Mouse (Mus musculus) hindbrain, embryonic 15.5 days (tissue): ENCODE results near the gene Ccdc130. TPM values are rescaled to one million over a fixed set of nuclear protein-coding genes. Genes with fewer than 3 reads are reported as not detected.
"Not testable (repeated sequence)": the region's sequence is repeated elsewhere in the genome, so short reads cannot be mapped to it uniquely, and the experiment has no call there.

Source experiments
- ATAC-seq: fragments of 200-750 bp; cut with Nextera tagmentation; 2 replicates; pipeline ENCODE4 v1.8.0; 2017; ENCODE audit warnings: low read depth, moderate number of reproducible peaks, moderate TSS enrichment; ENCODE audit not compliant: low FRiP score
- H3K27ac ChIP-seq: fragments of 300-500 bp; sonication (generic); replicated peaks from 2 replicates; pipeline ENCODE4 v1.5.1; 2015; ENCODE audit warnings: mild to moderate bottlenecking, inconsistent platforms
- H3K27me3 ChIP-seq: fragments of 300-500 bp; sonication (generic); 2 replicates; pipeline ENCODE4 v1.6.1; 2015; ENCODE audit warnings: control low read depth, inconsistent platforms
- H3K36me3 ChIP-seq: fragments of 300-500 bp; sonication (generic); 2 replicates; pipeline ENCODE4 v1.6.1; 2015; ENCODE audit warnings: control low read depth, inconsistent platforms
- H3K4me1 ChIP-seq: fragments of 300-500 bp; sonication (generic); replicated peaks from 2 replicates; pipeline ENCODE4 v1.6.1; 2015; ENCODE audit warnings: control low read depth, inconsistent platforms
- H3K4me2 ChIP-seq: fragments of 300-500 bp; sonication (generic); 2 replicates; pipeline ENCODE4 v1.6.1; 2015; ENCODE audit warnings: moderate library complexity, mild to moderate bottlenecking, inconsistent platforms
- H3K4me3 ChIP-seq: fragments of 300-500 bp; sonication (generic); 2 replicates; pipeline ENCODE4 v1.5.1; 2015; ENCODE audit warnings: mild to moderate bottlenecking, inconsistent platforms
- H3K9ac ChIP-seq: fragments of 300-500 bp; sonication (generic); 2 replicates; pipeline ENCODE4 v1.6.1; 2015; ENCODE audit warnings: inconsistent platforms
- H3K9me3 ChIP-seq: fragments of 300-500 bp; sonication (generic); 2 replicates; pipeline ENCODE4 v1.6.1; 2016; ENCODE audit warnings: control low read depth, inconsistent platforms
- WGBS: fragments of 180-500 bp; shearing (Covaris S2); methylation state at CpG from one replicate; pipeline ENCODE4 v1.1.7; 2015; 5-methylcytosine and 5-hydroxymethylcytosine counted together
- polyA plus RNA-seq: library from polyadenylated mRNA; unstranded; fragments of >200 nt; fragmentation: Nextera tagmentation; extraction: Ambion mirVana; gene quantifications from 2 replicates; pipeline ENCODE4 v1.2.1, GENCODE M21; 2015

The Ccdc130 gene
- 23.4 and 24.6 TPM in 2 replicates for polyA plus RNA-seq

DNA sequence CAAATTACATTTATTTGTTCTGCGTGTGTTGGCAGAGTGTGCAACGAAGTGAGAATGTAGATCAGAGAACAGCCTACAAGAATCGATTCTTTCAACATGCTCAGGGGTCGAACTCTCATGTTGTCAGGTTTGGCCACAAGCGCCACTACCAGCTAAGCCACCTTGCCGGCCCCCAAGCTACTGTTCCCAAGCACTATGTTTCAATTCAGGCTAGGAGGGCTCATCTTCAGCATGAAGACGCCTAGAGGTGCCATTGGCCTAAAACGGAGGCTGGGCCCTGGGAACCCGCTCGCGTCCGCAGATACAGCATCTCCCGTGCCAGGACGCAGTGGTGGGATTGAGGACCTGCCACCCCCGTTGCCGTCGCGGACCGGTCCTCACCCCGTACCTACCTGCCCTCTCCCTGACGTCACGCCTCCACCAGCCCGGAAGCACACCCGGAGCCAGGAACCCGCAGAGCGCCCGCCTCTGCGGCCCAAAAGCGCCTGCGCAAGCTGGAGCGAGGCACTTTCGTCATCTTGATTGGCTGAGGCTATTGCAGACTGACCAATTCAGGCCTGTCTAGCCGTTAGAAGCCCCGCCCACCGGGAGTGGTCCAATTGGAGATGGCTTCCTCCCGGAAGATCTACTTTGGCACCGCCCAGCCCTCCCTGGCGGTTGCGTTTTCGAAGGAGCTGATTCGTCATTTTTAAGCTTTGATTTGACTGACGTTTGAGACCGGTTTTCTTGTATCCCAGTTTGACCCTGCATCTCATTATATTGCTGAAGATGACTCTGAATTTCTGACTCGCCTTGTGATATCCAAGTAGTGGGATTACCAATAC, at the start of gene Ccdc130:
Ccdc130 (minus strand) TSS at position 431 of the 824 bp plus-strand sequence.
- peaks cover 7% of the 10 kb centered on the region for H3K4me1 ChIP-seq
- H3K9me3 ChIP-seq = no peaks in the 10 kb centered on the region
- no peaks in the 10 kb centered on the region for H3K27me3 ChIP-seq
- H3K27ac ChIP-seq = peak within 1 kb of the TSS; percentile 86
- peak; percentile 100 for ATAC-seq
- H3K4me3 ChIP-seq = peak within 1 kb of the TSS; percentile 81
- H3K4me2 ChIP-seq = peak within 1 kb of the TSS; percentile 79
- under 1% methylated on average over 44 of the region's 44 CpGs for WGBS
- H3K9ac ChIP-seq = peak within 1 kb of the TSS; percentile 92
- peaks cover 10% of the 10 kb centered on the region for H3K36me3 ChIP-seq

DNA sequence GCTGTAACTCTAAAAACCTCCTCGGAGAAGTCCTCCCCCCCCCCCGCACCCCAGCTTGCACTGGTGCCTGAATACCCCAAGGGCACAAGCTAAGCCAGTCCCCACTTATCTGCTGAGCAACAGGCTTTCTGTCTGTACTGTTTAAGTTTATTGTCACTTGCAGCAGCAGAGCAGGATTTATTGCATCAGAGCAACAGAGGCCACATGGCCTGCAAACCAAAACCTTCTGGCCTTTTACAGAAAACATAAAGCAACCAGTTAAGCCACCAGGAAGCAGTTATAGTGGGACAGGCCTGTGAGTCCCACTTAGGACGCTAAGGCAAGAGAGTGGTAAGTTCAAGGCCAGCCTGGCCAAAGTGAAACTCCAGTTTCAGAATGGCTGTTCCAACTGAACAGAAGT, 38.2 kb upstream of the Ccdc130 start:
- H3K4me1 ChIP-seq = no peaks in the 10 kb centered on the region
- 63% methylated on average over 3 of the region's 3 CpGs for WGBS
- H3K36me3 ChIP-seq = no peaks in the 10 kb centered on the region
- H3K27me3 ChIP-seq = no peaks in the 10 kb centered on the region
- no peak overlapping the region for H3K4me2 ChIP-seq
- H3K4me3 ChIP-seq = no peak overlapping the region
- ATAC-seq = no peak
- H3K9me3 ChIP-seq = no peaks in the 10 kb centered on the region
- no peak overlapping the region for H3K27ac ChIP-seq
- H3K9ac ChIP-seq = no peak overlapping the region

DNA sequence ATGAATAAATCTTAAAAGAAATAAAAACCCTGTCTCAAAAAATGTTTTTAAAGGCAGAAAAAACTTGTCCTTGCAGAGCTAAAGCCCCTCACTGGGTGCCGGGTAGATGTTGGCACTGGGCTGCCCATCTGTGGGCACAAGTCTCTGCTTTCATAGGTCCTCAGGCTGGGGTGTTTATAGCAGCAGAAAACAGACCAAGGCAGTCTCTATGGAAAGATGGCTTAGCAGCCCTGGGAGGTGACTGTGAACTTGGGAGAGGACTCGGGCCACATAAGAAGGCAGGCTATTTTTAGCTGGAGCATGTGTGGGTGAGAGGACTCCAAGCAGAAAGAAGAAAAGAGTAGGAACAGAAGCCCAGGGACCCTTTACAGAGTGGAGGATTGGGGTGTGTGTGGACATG, 33.8 kb upstream of the Ccdc130 start:
- H3K27ac ChIP-seq = no peak overlapping the region

DNA sequence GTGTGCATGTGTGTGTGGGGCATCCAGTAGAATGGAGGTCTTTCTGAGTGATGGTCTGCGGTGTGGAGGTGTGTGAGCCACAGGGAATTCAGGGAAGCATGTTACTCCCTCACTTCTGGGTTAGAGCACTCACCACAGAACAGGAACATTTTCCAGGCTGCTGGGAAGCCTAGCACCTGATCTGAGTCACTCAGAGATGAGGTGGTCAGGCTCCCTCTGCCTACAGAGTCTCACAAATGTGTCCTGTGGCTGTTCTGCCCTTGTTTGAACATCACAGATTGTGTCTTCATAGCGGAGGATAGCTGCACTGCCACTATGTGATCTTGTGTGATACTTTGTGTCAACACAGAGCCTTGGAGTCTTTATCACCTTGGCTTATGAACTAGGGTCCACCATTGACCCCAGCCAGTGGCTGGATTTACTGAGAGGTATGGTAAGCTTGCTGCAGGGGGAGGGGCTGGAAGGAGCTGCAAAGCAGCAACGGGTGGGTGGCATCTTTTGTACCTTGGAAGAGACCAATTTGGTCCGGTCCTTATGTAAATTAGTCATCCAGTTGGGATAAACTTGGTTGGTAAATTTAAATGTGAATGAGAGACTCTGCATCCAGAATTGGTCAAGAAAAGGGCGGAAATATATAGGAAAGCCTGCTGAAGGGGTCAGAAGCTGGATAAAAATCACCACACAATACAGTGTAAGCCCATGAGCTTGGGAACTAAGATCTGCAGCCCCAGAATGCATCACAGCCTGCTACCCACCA, 27.0 kb upstream of the Ccdc130 start:
- Histone ChIP-seq H3K4me1 (no peaks in the 10 kb centered on the region), H3K4me2 (no peak overlapping the region), H3K27ac (no peak overlapping the region), H3K9ac (no peak overlapping the region), H3K27me3 (no peaks in the 10 kb centered on the region), H3K4me3 (no peak overlapping the region), H3K36me3 (no peaks in the 10 kb centered on the region), H3K9me3 (no peaks in the 10 kb centered on the region)
- no peak for ATAC-seq
- WGBS = 63% methylated on average over 5 of the region's 5 CpGs

More for the DNA sequence above, 33.8 kb upstream of the Ccdc130 start:
- no peaks in the 10 kb centered on the region for H3K36me3 ChIP-seq
- H3K27me3 ChIP-seq = no peaks in the 10 kb centered on the region
- H3K4me3 ChIP-seq = no peak overlapping the region
- WGBS = 84% methylated on average over 2 of the region's 2 CpGs
- H3K4me2 ChIP-seq = no peak overlapping the region
- no peak overlapping the region for H3K9ac ChIP-seq
- no peaks in the 10 kb centered on the region for H3K4me1 ChIP-seq
- ATAC-seq = no peak
- no peaks in the 10 kb centered on the region for H3K9me3 ChIP-seq

DNA sequence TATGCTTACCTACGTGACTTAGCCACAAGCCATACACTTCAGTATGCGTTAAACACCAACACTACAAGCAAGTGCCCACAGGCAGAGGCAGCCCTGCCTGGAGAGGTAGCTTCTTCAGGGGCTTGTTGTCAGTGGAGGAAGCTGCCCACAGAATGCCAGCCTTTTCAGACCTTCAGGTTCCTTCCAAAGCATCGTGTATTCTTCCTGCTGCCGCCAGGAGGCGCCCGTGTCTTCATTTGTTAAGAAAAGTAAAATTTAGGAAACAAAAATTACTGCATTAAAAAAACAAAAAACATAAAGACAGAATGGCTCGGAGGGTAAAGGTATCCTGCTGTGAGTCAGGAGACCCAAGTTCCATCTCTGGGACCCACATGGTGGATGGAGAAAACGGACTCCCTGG, 21.5 kb upstream of the Ccdc130 start:
- Histone ChIP-seq H3K9me3 (no peaks in the 10 kb centered on the region), H3K4me3 (no peak overlapping the region), H3K36me3 (no peaks in the 10 kb centered on the region), H3K9ac (no peak overlapping the region), H3K4me2 (no peak overlapping the region), H3K27me3 (no peaks in the 10 kb centered on the region), H3K4me1 (no peaks in the 10 kb centered on the region), H3K27ac (no peak overlapping the region)
- 26% methylated on average over 8 of the region's 8 CpGs for WGBS
- no peak for ATAC-seq

DNA sequence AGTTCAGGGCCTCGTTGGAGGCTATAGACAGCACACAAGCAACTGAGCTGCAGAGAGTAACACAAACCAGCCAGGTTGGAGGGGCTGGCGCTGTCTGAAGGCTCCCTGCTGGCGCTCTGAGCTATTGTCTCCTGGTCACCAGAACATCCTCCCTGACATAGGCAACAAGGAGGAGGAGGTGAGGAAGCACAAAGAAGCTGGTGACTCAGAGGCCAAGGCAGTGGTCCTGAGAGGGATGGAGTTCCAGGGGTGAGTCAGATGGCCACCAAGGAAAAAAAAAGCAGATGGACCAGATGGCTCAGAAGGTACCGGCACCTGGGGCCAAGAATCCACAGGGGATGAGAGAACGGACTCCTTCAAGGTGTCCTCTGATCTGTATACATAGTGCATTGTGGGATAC, 20.9 kb upstream of the Ccdc130 start:
- H3K36me3 ChIP-seq = no peaks in the 10 kb centered on the region
- no peaks in the 10 kb centered on the region for H3K4me1 ChIP-seq
- WGBS = 56% methylated on average over 5 of the region's 5 CpGs
- no peak overlapping the region for H3K27ac ChIP-seq
- no peak overlapping the region for H3K9ac ChIP-seq
- H3K4me3 ChIP-seq = no peak overlapping the region
- no peak overlapping the region for H3K4me2 ChIP-seq
- ATAC-seq = no peak
- no peaks in the 10 kb centered on the region for H3K27me3 ChIP-seq
- no peaks in the 10 kb centered on the region for H3K9me3 ChIP-seq

DNA sequence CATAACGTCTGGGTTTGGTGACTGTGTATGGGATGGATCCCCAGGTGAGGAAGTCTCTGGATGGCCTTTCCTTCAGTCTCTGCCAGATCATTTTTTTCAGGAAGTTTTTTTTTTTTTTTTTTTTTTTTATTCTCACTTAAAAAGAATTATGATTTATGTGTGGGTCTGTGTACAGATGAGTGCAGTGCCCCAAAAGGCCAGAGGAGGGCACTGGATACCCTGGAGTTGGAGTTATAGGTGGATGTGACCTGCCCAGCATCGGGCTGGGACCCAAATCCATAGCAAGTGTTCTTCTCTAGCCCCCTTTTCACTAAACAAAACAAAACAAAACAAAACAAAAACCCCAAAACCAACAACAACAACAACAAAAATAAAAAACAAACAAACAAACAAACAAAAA, 18.7 kb upstream of the Ccdc130 start:
- Histone ChIP-seq H3K4me2 (no peak overlapping the region), H3K4me3 (no peak overlapping the region), H3K36me3 (no peaks in the 10 kb centered on the region), H3K9me3 (no peaks in the 10 kb centered on the region), H3K27ac (no peak overlapping the region), H3K9ac (no peak overlapping the region), H3K27me3 (no peaks in the 10 kb centered on the region), H3K4me1 (no peaks in the 10 kb centered on the region)
- no peak for ATAC-seq
- 47% methylated on average over 2 of the region's 2 CpGs for WGBS

DNA sequence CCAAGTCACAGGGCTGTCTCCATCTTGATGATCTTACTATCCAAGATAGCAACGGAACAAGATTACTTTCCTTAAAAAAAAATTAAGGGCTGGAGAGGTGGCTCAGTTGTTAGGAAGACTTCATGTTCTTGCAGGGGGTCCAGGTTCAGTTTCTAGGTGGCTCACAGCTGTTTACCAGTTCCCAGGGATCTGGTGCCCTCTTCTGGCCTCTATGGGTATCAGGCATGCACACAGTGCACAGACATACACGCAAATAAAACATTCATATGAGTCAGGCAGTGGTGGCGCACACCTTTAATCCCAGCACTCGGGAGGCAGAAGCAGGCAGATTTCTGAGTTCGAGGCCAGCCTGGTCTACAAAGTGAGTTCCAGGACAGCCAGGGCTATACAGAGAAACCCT, 15.5 kb upstream of the Ccdc130 start:
- 55% methylated on average over 5 of the region's 5 CpGs for WGBS
- H3K27ac ChIP-seq, ATAC-seq: not testable (repeated sequence)

DNA sequence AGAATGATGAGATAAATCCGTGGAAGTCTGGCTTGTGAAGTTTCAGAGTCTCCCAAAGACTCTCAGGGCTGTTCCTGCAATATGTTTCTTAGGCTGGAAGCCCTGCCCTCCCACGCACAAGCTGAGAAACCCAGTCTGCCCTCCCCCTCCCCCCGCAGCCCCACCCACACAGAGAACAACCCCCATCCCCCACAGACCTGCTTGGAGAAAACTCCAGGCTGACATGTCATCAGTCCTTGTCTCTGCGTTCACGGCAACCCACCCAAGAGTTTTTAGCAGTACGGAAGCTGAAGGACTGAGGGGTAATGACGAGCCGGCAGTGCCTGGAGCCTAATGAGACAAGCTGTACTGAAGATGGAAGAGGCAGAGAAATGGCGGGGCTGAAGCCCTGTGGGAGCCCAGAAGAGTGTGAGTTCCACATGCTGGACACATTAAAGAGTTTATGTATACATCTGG, 14.5 kb upstream of the Ccdc130 start:
- H3K36me3 ChIP-seq = no peaks in the 10 kb centered on the region
- H3K4me1 ChIP-seq = no peaks in the 10 kb centered on the region
- no peak overlapping the region for H3K27ac ChIP-seq
- no peak overlapping the region for H3K9ac ChIP-seq
- ATAC-seq = no peak
- WGBS = 35% methylated on average over 9 of the region's 9 CpGs
- no peaks in the 10 kb centered on the region for H3K27me3 ChIP-seq
- H3K4me3 ChIP-seq = no peak overlapping the region
- H3K4me2 ChIP-seq = no peak overlapping the region
- no peaks in the 10 kb centered on the region for H3K9me3 ChIP-seq

More for the DNA sequence above, 15.5 kb upstream of the Ccdc130 start:
- not testable (repeated sequence) for H3K9me3 ChIP-seq, H3K4me3 ChIP-seq, H3K4me2 ChIP-seq, H3K9ac ChIP-seq, H3K27me3 ChIP-seq, H3K36me3 ChIP-seq, H3K4me1 ChIP-seq

DNA sequence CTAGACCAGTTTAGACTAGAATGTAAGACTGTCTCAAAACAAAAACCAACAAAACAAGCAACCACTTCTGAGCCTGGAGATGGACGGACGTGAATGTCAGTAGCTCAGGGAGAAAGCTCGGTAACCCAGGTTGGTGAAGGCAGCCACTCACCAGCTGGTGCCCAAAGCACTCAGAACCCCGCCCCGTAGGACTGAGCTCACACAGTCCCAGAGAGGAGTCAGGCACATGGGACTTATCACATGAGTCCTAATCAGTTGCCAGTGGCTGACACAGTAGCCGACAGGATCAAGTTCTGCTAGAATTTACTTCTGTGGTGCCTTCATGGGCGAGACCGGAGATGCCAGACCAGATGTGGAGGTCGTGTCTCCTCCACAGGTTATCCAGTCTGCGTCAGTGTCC, 10.6 kb upstream of the Ccdc130 start:
- Histone ChIP-seq H3K4me2 (no peak overlapping the region), H3K9me3 (no peaks in the 10 kb centered on the region), H3K27me3 (no peaks in the 10 kb centered on the region), H3K4me1 (no peaks in the 10 kb centered on the region), H3K27ac (no peak overlapping the region), H3K4me3 (no peak overlapping the region), H3K9ac (no peak overlapping the region), H3K36me3 (no peaks in the 10 kb centered on the region)
- 86% methylated on average over 10 of the region's 10 CpGs for WGBS
- no peak for ATAC-seq

DNA sequence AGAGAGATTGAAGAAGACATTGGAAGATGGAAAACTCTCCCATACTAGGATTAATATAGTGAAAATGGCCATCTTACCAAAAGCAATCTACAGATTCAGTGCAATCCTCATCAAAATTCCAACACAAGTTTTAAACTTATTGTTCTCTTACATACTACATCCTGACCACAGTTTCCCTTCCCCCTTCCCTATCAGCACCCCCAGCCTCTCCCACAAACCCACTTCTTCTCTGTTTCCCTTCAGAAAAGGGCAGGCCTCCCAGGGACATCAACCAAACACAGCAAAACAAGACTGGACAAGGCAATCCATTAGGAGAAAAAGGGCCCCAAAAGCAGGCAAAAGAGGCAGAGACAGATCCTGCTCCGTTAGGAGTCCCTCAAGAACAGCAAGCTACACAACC, 6.3 kb upstream of the Ccdc130 start:
- no peak overlapping the region for H3K27ac ChIP-seq
- no peaks in the 10 kb centered on the region for H3K27me3 ChIP-seq
- no peak overlapping the region for H3K9ac ChIP-seq
- ATAC-seq = no peak
- WGBS = 56% methylated on average over 1 of the region's 1 CpGs
- no peaks in the 10 kb centered on the region for H3K4me1 ChIP-seq
- H3K4me2 ChIP-seq = no peak overlapping the region
- no peak overlapping the region for H3K4me3 ChIP-seq
- no peaks in the 10 kb centered on the region for H3K9me3 ChIP-seq
- H3K36me3 ChIP-seq = no peaks in the 10 kb centered on the region

DNA sequence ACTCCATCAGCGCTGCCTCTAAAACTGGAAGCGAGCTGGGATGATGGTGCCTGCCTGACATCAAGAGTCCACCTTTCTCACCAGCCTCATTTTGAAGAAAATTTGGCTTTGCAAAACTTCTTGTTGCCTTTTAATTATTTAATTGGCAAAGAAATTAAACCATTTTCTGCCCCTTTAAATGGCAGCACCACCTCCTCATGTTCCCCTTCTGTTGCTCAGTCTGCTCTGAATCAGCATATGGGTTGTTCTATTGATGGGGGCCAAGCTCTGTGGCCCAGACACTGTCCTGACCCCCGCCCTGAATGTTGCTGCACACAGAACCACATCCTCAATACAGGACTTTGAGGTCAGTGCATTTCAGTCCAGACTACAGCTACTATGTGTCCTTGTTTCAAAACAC, 3.8 kb upstream of the Ccdc130 start:
- ATAC-seq = no peak
- H3K9me3 ChIP-seq = no peaks in the 10 kb centered on the region
- no peaks in the 10 kb centered on the region for H3K27me3 ChIP-seq
- H3K27ac ChIP-seq = no peak overlapping the region
- peaks cover 7% of the 10 kb centered on the region for H3K4me1 ChIP-seq
- H3K9ac ChIP-seq = no peak overlapping the region
- 86% methylated on average over 3 of the region's 3 CpGs for WGBS
- H3K4me3 ChIP-seq = no peak overlapping the region
- no peak overlapping the region for H3K4me2 ChIP-seq
- no peaks in the 10 kb centered on the region for H3K36me3 ChIP-seq
